Mouse (Mus musculus) brain, embryonic 14.5 days (tissue): Measurements from ENCODE around the gene Frrs1l.

ENCODE experiments used
- CTCF ChIP-seq: fragments of 200-500 bp; IDR thresholded peaks from 2 replicates; pipeline ENCODE4 v1.5.1; 2012; ENCODE audit warnings: inconsistent platforms, mild to moderate bottlenecking, moderate library complexity, borderline replicate concordance; ENCODE audit not compliant: insufficient read depth, insufficient read length; ENCODE audit errors: extremely low read depth
- POLR2A ChIP-seq: fragments of 200-500 bp; IDR thresholded peaks from 2 replicates; pipeline ENCODE4 v1.6.1; 2012; ENCODE audit warnings: mild to moderate bottlenecking, inconsistent platforms, borderline replicate concordance; ENCODE audit not compliant: poor library complexity, insufficient read depth, insufficient read length, severe bottlenecking; ENCODE audit errors: extremely low read depth

GRCm38 (mm10) chr4:56909568-56909967 lies 80.6 kb downstream of the Frrs1l start:
- TF ChIP-seq CTCF (no peak), POLR2A (no peak)
